Comparison of ENCODE assay signal across 28 mouse cellular contexts in genomic region chr17:13547657-13548360, GRCm38 (mm10).
A peak's percentile ranks its signal among the peaks of the same experiment; 100 is the strongest.
DNase-seq lines count a peak whose midpoint lies in the region; ATAC-seq lines count a peak whose summit lies in the region.
"Had no signal": no experiment of that assay in that cellular context is flagged by ENCODE, and none has a peak within 500 bp of the region (broad histone marks: within the 10 kb centered on the region; RNA-seq: fewer than 3 reads in every experiment).

No protein-coding gene starts in this region.

- WGBS in heart, embryonic 12.5 days, result 59% methylated on average over 12 of the region's 12 CpGs
- WGBS in kidney, embryonic 14.5 days, result 67% methylated on average over 12 of the region's 12 CpGs

- no peaks in the 10 kb centered on the region for H3K27me3 ChIP-seq in heart, embryonic 12.5 days (replicated peaks)
- H3K27me3 ChIP-seq in kidney, embryonic 14.5 days (ENCODE audit: control insufficient read depth, insufficient read depth, low read length), result no peaks in the 10 kb centered on the region
- H3K27me3 ChIP-seq in megakaryocyte, embryonic 14.5 days (replicated peaks), result no peaks in the 10 kb centered on the region
- H3K27me3 ChIP-seq: embryonic facial prominence, embryonic 15.5 days; forebrain, embryonic 12.5 days; heart, embryonic 15.5 days; limb, embryonic 15.5 days; neural tube, embryonic 15.5 days had no signal

- H3K27ac ChIP-seq in heart, embryonic 12.5 days (ENCODE audit: poor library complexity, severe bottlenecking), result no peak overlapping the region
- H3K27ac ChIP-seq in kidney, embryonic 14.5 days (ENCODE audit: low read depth, low read length), result no peak overlapping the region
- H3K27ac ChIP-seq: embryonic facial prominence, embryonic 10.5 days; embryonic facial prominence, embryonic 15.5 days; forebrain, embryonic 12.5 days; heart, embryonic 15.5 days; limb, embryonic 10.5 days; limb, embryonic 15.5 days; neural tube, embryonic 15.5 days had no signal

- ATAC-seq in heart, embryonic 12.5 days (ENCODE audit: insufficient number of reproducible peaks, low FRiP score), result no peak
- no peak for ATAC-seq in kidney, embryonic 14.5 days (ENCODE audit: low FRiP score, low TSS enrichment)
- no peak for ATAC-seq in megakaryocyte, adult 5-6 weeks (ENCODE audit: poor library complexity, severe bottlenecking)
- ATAC-seq in activated CD4-positive, CD25-positive, alpha-beta regulatory T cell, adult 4 months, result no peak
- ATAC-seq: hindbrain, embryonic 16.5 days had no signal

- peak; percentile 90 for DNase-seq in heart, adult 11 months
- DNase-seq in kidney, adult 8-10 months, result peak; percentile 77 to 78
- DNase-seq in kidney, postnatal 25 days, result peak; percentile 63 to 67
- DNase-seq: adrenal gland, adult 2 months; adrenal gland, postnatal 36 days; cerebellum, adult 18-20 months; cerebellum, postnatal 10 days; forebrain, postnatal 0 days; gastrocnemius, postnatal 10 days; layer of hippocampus, postnatal 36 days; lung, postnatal 36 days; midbrain, embryonic 14.5 days; right cerebral cortex, postnatal 4 days; thymus, adult 2 months; thymus, postnatal 36 days had no signal

- H3K4me2 ChIP-seq in heart, embryonic 12.5 days, result no peak overlapping the region
- H3K4me2 ChIP-seq in kidney, embryonic 14.5 days (replicated peaks; ENCODE audit: low read depth, low read length), result no peak overlapping the region
- H3K4me2 ChIP-seq: embryonic facial prominence, embryonic 15.5 days; forebrain, embryonic 12.5 days; heart, embryonic 15.5 days; limb, embryonic 15.5 days; neural tube, embryonic 15.5 days had no signal

- no peaks in the 10 kb centered on the region for H3K4me1 ChIP-seq in heart, embryonic 12.5 days (replicated peaks)
- H3K4me1 ChIP-seq in kidney, embryonic 14.5 days (ENCODE audit: control insufficient read depth, insufficient read depth, low read length), result no peaks in the 10 kb centered on the region
- H3K4me1 ChIP-seq in megakaryocyte, embryonic 14.5 days, result no peaks in the 10 kb centered on the region
- H3K4me1 ChIP-seq: embryonic facial prominence, embryonic 10.5 days; embryonic facial prominence, embryonic 15.5 days; forebrain, embryonic 12.5 days; heart, embryonic 15.5 days; limb, embryonic 10.5 days; limb, embryonic 15.5 days; neural tube, embryonic 15.5 days had no signal

- no peak overlapping the region for H3K9ac ChIP-seq in heart, embryonic 12.5 days
- H3K9ac ChIP-seq in kidney, embryonic 14.5 days (ENCODE audit: low read depth, low read length), result no peak overlapping the region
- H3K9ac ChIP-seq: embryonic facial prominence, embryonic 15.5 days; forebrain, embryonic 12.5 days; forebrain, postnatal 0 days; heart, embryonic 15.5 days; limb, embryonic 15.5 days; neural tube, embryonic 15.5 days had no signal

- no peak overlapping the region for H3K4me3 ChIP-seq in heart, embryonic 12.5 days
- H3K4me3 ChIP-seq in kidney, embryonic 14.5 days (ENCODE audit: low read length), result no peak overlapping the region
- peak overlapping the region; percentile 5 for H3K4me3 ChIP-seq in megakaryocyte, embryonic 14.5 days (replicated peaks)
- H3K4me3 ChIP-seq: embryonic facial prominence, embryonic 10.5 days; embryonic facial prominence, embryonic 15.5 days; forebrain, embryonic 12.5 days; heart, embryonic 15.5 days; limb, embryonic 10.5 days; limb, embryonic 15.5 days; neural tube, embryonic 15.5 days had no signal

- peaks cover 71% of the 10 kb centered on the region for H3K9me3 ChIP-seq in heart, embryonic 12.5 days (replicated peaks)
- peaks cover 73% of the 10 kb centered on the region for H3K9me3 ChIP-seq in kidney, embryonic 14.5 days (ENCODE audit: control insufficient read depth, low read length)
- peaks cover 69% of the 10 kb centered on the region for H3K9me3 ChIP-seq in megakaryocyte, embryonic 14.5 days

- no peaks in the 10 kb centered on the region for H3K36me3 ChIP-seq in heart, embryonic 12.5 days
- H3K36me3 ChIP-seq in kidney, embryonic 14.5 days (ENCODE audit: control insufficient read depth, insufficient read depth, low read length), result no peaks in the 10 kb centered on the region
- H3K36me3 ChIP-seq in megakaryocyte, embryonic 14.5 days (replicated peaks; ENCODE audit: low read length), result no peaks in the 10 kb centered on the region
- H3K36me3 ChIP-seq: embryonic facial prominence, embryonic 10.5 days; embryonic facial prominence, embryonic 15.5 days; heart, embryonic 15.5 days; limb, embryonic 10.5 days; limb, embryonic 15.5 days; neural tube, embryonic 15.5 days had no signal
